Mouse (Mus musculus): ENCODE measurements around the gene Mreg.

DNA sequence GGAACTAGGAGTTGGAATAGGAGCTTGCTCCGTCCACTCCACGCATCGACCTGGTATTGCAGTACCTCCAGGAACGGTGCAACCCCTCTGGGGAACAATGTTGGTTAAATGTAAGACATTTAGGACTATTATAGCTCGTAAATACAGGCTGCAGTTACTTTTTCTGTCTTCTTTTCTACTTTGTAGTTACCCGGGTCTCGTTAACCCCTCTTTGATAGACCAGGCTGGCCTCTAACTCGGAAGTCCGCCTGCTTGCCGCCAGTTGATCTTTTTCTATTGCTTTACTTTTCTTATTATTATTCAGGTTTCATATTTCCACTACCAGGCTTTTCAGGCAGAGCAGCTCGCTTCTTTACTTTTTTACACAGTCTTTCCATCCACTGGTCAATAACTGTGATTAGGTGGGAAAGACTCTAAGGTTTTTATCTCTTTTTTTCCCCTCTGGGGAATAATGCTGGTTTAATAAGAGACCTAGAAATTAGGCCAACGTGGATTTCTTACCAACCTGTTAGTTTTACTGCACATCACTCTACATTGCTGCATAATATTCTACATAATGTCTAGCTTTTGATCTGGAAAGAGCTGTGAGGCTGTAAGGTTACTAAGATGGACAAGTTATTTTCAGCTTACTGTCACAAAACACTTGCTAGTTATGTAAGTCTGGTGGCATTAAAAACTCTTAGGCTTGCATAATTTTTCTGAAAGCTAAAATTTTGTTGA, 32.4 kb upstream of the Mreg start:
- TF ChIP-seq CTCF (IDR thresholded peaks at IDR 0.05; ENCODE audit: low read depth) (no peak), EP300 (IDR thresholded peaks at IDR 0.05; ENCODE audit: low read depth) (no peak)
